Mouse (Mus musculus) kidney, embryonic 15.5 days (tissue): ENCODE measurements around the gene Mcm6. TPM values are rescaled to one million over a fixed set of nuclear protein-coding genes. Genes with fewer than 3 reads are reported as not detected.

Experiments
- ATAC-seq: fragments of 200-750 bp; cut with Nextera tagmentation; replicated peaks from 2 replicates; pipeline ENCODE4 v1.8.0; 2017; ENCODE audit warnings: moderate TSS enrichment; ENCODE audit not compliant: low FRiP score
- H3K27ac ChIP-seq: fragments of 300-500 bp; sonication (generic); 2 replicates; pipeline ENCODE4 v1.5.1; 2015; ENCODE audit warnings: mild to moderate bottlenecking, inconsistent platforms
- H3K27me3 ChIP-seq: fragments of 300-500 bp; sonication (generic); 2 replicates; pipeline ENCODE4 v1.6.1; 2015; ENCODE audit warnings: inconsistent platforms
- H3K36me3 ChIP-seq: fragments of 300-500 bp; sonication (generic); 2 replicates; pipeline ENCODE4 v1.6.1; 2015; ENCODE audit warnings: inconsistent platforms
- H3K4me1 ChIP-seq: fragments of 300-500 bp; sonication (generic); 2 replicates; pipeline ENCODE4 v1.6.1; 2015; ENCODE audit warnings: inconsistent platforms
- H3K4me2 ChIP-seq: fragments of 300-500 bp; sonication (generic); 2 replicates; pipeline ENCODE4 v1.6.1; 2015; ENCODE audit warnings: moderate library complexity, mild to moderate bottlenecking, inconsistent platforms
- H3K4me3 ChIP-seq: fragments of 300-500 bp; sonication (generic); replicated peaks from 2 replicates; pipeline ENCODE4 v1.5.1; 2015; ENCODE audit warnings: mild to moderate bottlenecking, inconsistent platforms
- H3K9ac ChIP-seq: fragments of 300-500 bp; sonication (generic); 2 replicates; pipeline ENCODE4 v1.6.1; 2015; ENCODE audit warnings: mild to moderate bottlenecking, inconsistent platforms
- H3K9me3 ChIP-seq: fragments of 300-500 bp; sonication (generic); replicated peaks from 2 replicates; pipeline ENCODE4 v1.6.1; 2016; ENCODE audit warnings: inconsistent platforms
- WGBS: fragments of 180-500 bp; shearing (Covaris S2); methylation state at CpG from one replicate; pipeline ENCODE4 v1.1.7; 2015; ENCODE audit warnings: mixed read lengths; 5-methylcytosine and 5-hydroxymethylcytosine counted together
- polyA plus RNA-seq: library from polyadenylated mRNA; unstranded; fragments of >200 nt; fragmentation: Nextera tagmentation; extraction: Ambion mirVana; gene quantifications from 2 replicates; pipeline ENCODE4 v1.2.1, GENCODE M21; 2015

Mcm6 gene
- polyA plus RNA-seq, 1 experiment from 2014 or later: 265 TPM

DNA sequence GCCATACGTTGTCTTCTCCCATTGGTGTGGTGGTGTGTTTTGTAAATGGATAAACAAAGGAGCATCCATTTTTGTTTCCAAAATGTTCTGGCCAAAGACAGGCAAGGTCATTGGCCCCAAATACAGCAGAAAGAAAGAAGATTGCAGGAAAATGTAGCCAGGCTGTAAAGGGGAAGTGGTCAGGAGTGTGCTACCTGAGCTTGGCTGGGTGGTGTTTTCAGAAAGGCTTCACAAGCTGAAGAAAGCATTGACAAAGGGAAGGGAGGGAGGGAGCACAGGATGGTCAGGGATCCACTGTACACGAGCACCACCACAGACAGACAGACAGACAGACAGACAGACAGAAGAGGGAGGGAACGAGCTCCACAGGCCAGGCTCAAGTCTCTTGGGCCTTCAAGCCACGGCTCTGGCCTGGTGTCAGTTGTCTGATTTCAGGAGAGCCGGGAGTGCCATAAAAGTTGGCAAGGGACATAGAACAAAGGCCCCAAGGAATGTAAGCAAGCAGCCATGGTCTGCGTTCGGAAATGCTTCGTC lies 75.2 kb downstream of the Mcm6 start:
- no peak overlapping the region for H3K4me2 ChIP-seq
- 80% methylated on average over 8 of the region's 8 CpGs for WGBS
- H3K4me1 ChIP-seq: no peaks in the 10 kb centered on the region
- no peak for ATAC-seq
- H3K27me3 ChIP-seq: no peaks in the 10 kb centered on the region
- H3K27ac ChIP-seq: no peak overlapping the region
- no peaks in the 10 kb centered on the region for H3K9me3 ChIP-seq
- no peak overlapping the region for H3K4me3 ChIP-seq
- H3K9ac ChIP-seq: no peak overlapping the region
- H3K36me3 ChIP-seq: peaks cover 33% of the 10 kb centered on the region

DNA sequence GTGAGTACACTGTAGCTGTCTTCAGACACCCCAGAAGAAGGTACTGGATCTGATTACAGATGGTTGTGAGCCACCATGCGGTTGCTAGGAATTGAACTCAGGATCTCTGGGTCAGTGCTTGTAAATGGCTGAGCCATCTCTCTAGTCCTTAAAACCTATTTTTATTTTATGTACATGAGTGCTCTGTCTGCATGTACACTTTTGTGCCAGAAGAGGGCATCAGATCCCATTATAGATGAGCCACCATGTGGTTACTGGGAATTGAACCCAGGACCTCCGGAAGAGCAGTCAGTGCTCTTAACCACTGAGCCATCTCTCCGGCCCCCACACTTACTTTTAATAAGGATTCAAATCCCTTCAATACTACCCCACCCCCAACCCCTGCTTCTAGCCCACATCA lies 76.5 kb downstream of the Mcm6 start:
- H3K9ac ChIP-seq: no peak overlapping the region
- 95% methylated on average over 3 of the region's 3 CpGs for WGBS
- H3K4me3 ChIP-seq: no peak overlapping the region
- no peak overlapping the region for H3K27ac ChIP-seq
- peaks cover 46% of the 10 kb centered on the region for H3K36me3 ChIP-seq
- H3K27me3 ChIP-seq: no peaks in the 10 kb centered on the region
- no peak for ATAC-seq
- no peaks in the 10 kb centered on the region for H3K9me3 ChIP-seq
- no peaks in the 10 kb centered on the region for H3K4me1 ChIP-seq
- no peak overlapping the region for H3K4me2 ChIP-seq

DNA sequence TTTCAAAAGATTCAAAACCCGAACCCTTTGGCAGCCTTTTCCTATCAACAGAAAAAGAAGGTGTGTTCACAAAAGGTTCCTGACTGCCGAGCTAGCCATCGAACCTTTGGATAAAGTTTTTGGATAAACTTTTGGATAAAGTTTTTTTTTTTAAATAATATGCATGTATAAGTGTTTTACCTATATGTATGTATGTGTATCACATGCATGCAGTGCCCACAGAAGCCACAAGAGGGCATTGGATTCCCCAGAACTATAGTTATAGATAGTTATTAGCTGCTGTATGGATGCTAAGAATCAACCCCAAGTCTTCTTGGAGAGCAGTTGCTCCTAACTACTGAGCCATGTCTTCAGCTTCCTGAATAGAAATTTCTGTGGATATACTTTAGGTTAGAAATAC lies 77.7 kb downstream of the Mcm6 start:
- peaks cover 57% of the 10 kb centered on the region for H3K36me3 ChIP-seq
- no peak overlapping the region for H3K4me3 ChIP-seq
- ATAC-seq: no peak
- no peak overlapping the region for H3K27ac ChIP-seq
- H3K4me1 ChIP-seq: no peaks in the 10 kb centered on the region
- H3K9ac ChIP-seq: no peak overlapping the region
- H3K27me3 ChIP-seq: no peaks in the 10 kb centered on the region
- WGBS: 95% methylated on average over 3 of the region's 3 CpGs
- no peak overlapping the region for H3K4me2 ChIP-seq
- no peaks in the 10 kb centered on the region for H3K9me3 ChIP-seq

Other genes starting within 250 kb of the Mcm6 start
- gene Ubxn4, start 115.7 kb downstream of the Mcm6 start, polyA plus RNA-seq: 66.7 and 73.1 TPM in 2 replicates
- 0.10 TPM in 2 replicates for gene Lct, start 31.3 kb downstream of the Mcm6 start, polyA plus RNA-seq
- 169 and 178 TPM in 2 replicates for gene Dars, start 57.7 kb upstream of the Mcm6 start, polyA plus RNA-seq
- gene Cxcr4, start 232.6 kb upstream of the Mcm6 start, polyA plus RNA-seq: 8.8 and 9.8 TPM in 2 replicates